Mouse (Mus musculus): Measurements from ENCODE around the gene Senp1.

Gene Senp1

DNA sequence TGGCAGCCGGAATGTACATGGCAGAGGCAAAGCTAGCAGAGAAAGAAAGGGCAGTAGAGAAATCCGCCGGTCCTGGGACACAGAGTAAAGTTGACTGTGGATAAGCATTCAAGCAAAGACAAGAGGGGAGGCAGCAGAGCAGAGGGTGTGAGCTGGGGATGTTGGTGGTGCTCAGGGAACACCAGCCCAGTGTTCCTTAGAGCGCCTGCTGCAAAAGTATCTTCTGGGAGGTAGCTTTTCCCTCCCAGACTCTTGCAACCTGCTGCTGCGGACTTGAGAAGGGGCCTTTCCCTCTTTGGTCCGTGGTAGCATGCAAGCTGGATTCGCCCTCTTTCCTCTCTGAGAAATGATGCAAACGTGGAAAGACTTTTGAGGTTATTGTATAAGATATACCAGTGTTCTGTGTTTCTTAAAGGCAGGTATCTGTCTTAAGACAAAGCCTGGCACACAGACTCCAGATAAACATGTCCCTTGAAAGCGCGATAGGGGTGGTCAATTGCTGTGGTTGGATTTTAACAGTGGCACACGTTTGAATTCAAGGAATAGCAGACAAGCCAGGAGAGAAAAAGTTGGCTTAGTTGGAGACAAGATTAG is 14.3 kb upstream of the Senp1 start:
- DNase-seq (ENCODE audit: extremely low read depth, low read depth, low spot score): no peak

GRCm38 (mm10) chr15:98107230-98107629 is 13.7 kb upstream of the Senp1 start:
- no peak for DNase-seq (ENCODE audit: extremely low read depth, low read depth, low spot score)

- no peak for DNase-seq (ENCODE audit: extremely low read depth, low read depth, low spot score)
Observed at GRCm38 (mm10) chr15:98106506-98106905, 13.0 kb upstream of the Senp1 start.

DNA sequence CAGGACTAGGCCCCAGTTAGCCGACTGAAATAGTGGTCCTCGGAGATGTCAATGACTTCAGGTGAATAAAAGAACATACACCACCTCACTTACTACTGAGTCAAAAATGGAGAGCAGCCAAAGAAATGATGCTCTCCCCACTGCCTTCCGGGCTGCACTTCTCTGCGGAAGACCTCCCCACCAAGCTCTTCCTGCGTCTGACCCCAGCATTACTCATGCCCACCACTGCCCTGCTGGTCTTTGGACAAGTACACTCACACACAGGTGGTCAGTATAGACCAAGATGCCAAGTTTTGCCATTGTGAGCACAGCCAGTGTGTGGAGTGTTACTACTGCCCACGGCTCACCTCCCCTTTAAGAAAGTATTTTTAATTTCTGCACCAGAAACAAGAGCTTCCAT is 8.9 kb upstream of the Senp1 start:
- DNase-seq (ENCODE audit: extremely low read depth, low read depth, low spot score): no peak

DNA sequence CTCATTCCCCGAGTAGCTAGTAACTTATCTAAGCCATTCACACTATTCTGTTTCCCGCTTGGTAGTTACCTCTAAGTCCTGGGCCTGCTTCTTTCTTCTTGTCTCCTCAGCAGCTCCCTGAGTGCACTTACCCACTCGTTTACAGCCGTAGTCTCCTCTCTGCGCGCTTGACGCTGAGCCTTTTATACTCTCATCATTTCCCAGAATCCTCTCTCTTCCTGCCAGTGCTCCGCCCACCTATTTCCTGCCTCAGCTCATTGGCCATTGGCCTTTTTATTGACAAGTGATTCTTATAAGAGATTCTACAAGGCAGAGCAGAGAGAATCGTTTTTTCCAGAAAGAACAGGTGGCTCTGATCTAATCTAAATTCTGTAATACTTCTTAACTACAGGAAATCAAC is 5.0 kb upstream of the Senp1 start:
- no peak for DNase-seq (ENCODE audit: extremely low read depth, low read depth, low spot score)

DNA sequence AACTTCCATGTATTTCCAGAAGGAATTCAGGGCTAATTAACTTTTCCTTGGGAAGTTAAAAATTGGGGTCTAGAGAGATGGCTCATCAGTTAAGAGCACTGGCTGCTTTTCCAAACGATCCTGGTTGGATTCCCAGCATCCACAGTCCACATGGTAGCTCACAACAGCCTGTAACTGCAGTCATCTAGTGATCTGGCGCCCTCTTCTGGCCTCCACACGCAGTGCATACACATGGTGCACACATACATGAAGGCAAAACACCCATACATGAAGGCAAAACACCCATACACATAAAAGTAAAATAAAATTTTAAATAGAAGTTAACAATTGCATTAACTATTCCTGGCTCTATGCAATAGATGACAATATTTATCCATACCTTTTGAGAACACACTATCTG is 3.4 kb upstream of the Senp1 start:
- no peak for DNase-seq (ENCODE audit: extremely low read depth, low read depth, low spot score)

DNA sequence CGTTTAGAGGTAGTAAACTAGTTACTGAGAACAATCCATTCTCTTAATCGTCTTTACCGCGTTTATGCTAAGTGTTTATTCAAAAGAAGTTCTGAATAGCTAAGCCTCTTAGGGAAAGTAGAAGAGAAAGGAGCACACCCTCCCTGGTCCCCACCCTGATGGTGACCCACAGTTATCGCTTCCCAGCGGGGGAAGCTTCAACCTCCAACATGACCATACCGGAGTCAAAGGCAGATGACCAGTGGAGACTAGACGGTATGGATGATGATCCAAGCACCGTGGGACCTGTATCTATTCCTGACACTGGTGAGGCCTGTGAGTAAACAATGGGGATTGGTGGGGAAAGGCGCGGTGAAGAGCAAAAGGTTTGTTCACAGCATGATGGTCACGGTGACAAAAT is 1.4 kb upstream of the Senp1 start:
- no peak for DNase-seq (ENCODE audit: extremely low read depth, low read depth, low spot score)

DNA sequence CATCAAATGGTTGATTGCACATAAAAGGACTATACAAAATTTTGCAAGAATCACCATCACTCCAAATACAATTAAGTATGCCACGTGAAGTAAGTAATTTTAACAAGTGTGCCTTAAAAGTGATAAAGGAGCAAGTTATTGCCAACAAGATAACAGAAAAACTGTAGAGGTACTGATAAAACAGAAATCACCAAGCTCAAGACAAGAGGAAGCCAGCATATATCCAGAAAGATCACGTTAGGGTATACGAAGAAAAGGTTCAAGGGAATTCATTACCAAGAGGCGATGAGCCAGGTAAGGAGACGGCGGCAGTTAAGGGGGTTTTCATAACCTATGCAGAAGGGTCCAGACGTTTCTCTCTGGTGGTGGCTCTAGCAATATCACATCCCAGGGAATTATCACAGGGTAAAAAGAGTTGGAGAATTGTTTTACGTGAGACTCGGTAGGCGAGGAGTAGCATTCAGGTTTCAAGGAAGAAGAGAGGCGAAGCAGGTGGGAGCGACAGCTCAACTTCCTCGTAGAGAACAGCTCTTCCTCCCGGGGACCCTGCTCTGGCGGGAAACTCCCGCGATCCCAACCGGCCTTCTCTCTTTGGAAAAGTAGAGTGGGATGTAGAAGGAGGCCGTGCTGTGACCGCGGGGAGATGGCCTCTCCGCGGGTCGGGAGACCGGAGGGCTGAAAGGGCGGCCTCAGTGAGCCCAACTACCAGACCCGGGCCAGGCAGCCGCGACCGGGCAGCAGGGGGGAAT is 998 bp downstream of the Senp1 start, which contains the start of gene Pfkm:
TSS of gene Pfkm (plus strand) at position 218 of the 749 bp plus-strand sequence.
- DNase-seq (ENCODE audit: extremely low read depth, low read depth, low spot score): no peak

DNA sequence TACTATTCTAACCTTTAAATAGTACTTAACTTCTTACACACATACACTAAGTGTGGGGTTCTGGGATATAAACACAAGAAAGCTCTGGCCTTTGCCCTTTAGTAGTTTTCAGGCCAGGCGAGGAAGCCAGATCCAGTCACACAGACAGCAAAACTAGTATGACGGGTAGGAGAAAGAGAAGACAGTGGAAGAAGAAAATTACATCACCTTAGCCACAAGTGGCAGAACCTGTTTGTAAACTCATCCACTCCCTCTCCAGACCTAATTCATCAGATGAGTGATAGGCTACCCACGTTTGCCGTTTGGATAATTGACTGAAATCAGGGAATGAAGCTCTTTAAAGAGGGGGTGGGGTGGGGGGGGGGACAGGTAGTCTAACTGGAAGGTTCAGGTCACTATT is 1.7 kb downstream of the Senp1 start:
- peak; percentile 71 for DNase-seq (ENCODE audit: extremely low read depth, low read depth, low spot score)

GRCm38 (mm10) chr15:98089421-98090183 is 3.9 kb downstream of the Senp1 start:
- DNase-seq (ENCODE audit: extremely low read depth, low read depth, low spot score): no peak

GRCm38 (mm10) chr15:98088889-98089288 is 4.7 kb downstream of the Senp1 start:
- no peak for DNase-seq (ENCODE audit: extremely low read depth, low read depth, low spot score)

- no peak for DNase-seq (ENCODE audit: extremely low read depth, low read depth, low spot score)
Observed at GRCm38 (mm10) chr15:98076901-98077300, 16.6 kb downstream of the Senp1 start.

DNA sequence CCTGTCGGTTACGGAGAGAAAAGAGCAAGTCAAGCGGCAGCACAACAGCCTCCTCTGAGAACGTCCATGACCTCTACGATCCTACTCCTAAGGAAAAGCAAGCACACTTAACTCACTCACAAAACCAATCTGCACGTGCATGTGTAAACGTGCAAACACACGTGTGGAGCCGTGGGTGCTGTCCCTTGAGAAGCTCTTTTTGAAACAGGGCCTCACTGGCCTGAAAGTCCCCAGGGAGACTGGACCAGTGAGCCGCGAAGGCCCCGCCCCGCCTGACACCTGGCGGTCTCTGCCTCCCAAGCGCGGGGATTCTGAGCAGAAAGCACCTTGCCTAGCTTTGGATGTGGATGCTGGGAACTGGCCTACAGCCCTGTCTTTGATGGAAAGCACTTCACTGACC is 18.5 kb downstream of the Senp1 start:
- DNase-seq (ENCODE audit: extremely low read depth, low read depth, low spot score): no peak

DNA sequence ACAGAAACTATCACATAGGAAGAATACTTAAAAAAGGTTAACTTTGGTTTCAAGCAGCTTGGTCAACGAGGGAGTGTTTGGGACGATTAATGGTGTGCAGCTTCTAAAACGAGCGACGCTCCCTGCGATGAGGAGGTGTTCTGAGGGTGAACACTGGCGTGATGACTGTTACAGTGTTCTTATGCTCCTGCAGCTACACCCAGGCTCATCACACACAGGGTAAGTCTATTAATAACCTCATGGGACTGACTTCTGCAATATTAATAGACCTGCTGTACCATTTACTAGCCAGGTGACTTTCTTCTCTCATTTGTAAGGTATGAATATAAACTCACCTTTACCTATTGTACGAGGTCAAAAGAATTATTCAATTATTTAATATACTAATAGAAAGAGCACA is 19.0 kb downstream of the Senp1 start:
- no peak for DNase-seq (ENCODE audit: extremely low read depth, low read depth, low spot score)

DNA sequence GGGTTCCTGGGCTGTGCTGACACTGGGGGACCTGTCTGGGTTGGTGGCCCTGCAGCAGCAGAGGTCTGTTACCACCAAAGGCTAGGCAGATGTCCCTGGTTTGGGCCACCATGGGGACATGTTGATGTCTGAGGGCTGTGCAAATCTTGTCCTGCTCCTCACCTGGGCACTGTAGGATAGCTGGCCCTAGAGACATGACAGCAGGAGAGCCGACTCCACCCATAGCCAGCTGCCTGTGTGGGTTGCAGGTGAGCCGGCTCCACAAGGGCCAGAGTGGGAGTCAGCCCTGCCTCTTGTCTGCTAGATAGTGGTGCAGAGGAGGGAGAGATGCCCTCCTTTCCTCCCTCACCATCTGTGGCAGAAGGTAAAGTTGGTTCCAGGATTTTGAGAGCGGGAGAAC is 23.2 kb downstream of the Senp1 start:
- DNase-seq (ENCODE audit: extremely low read depth, low read depth, low spot score): no peak

DNA sequence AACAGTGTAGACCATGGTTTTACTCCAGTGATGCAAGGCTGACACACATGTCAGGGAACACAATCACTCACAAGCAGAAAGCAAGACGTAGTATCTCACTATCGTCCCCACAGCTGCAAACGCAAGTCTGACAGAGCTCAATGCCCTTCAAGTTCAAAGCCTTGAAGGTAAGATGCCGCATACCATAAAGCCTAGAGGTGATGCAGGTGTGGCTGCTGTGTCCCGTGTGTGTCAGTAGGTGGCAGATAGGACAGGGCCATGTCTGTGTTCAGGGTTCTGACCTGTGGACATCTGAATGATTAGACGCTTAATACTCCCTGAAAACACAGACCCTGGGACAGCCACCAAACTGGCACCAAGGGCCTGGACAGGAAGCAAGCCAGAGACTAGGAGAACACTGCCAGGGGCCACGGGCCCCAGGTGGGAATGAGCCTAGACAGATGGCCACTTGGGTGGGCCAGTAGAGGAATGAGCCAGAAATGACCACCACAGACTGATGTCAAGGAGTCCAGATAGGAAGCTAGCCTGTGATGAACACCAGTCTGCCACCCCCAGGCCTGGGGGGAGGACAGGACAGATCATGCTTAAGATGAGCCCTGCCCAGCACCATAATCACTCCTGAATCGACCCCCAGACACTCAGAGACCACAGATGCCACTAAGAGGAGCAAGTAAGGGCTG is 23.8 kb downstream of the Senp1 start:
- no peak for DNase-seq (ENCODE audit: extremely low read depth, low read depth, low spot score)

DNA sequence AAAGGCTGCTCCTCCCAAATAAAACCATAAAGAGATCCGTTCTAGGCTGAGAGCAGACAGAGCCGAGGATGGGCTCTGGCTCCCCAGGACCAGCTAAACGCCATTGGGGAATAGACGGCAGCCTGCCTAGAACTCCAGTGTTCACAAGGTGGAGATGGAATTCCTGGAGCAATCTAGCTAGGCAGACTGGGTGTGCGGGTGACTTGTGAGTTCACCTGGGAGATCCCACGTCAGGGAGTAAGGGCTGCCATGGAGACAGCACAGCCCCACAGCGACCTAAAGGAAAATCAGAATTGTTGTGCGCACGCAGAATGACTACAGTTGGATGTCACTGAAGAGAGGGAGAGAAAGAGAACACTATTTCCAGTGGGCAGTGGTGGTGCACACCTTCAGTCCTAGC is 25.0 kb downstream of the Senp1 start:
- DNase-seq (ENCODE audit: extremely low read depth, low read depth, low spot score): no peak

DNA sequence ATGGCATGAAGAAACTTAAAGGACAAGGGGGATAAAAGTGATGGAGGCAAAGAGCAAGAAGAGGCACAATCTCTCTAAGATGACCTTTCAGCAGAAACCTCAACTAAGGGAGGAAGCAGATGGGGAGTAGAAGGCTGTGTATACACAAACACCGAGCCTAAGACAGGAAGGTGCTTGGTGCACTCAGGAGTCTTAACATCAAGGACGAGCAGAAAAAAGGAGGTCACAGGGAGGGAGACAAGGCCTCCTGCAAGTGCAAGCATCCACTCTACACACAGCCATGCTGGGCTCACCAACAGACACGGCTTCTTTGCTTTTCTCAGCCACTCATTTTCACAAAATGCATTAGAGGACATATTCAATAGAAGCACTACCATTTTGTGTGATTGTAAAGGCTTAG is 26.1 kb downstream of the Senp1 start:
- DNase-seq (ENCODE audit: extremely low read depth, low read depth, low spot score): no peak

DNA sequence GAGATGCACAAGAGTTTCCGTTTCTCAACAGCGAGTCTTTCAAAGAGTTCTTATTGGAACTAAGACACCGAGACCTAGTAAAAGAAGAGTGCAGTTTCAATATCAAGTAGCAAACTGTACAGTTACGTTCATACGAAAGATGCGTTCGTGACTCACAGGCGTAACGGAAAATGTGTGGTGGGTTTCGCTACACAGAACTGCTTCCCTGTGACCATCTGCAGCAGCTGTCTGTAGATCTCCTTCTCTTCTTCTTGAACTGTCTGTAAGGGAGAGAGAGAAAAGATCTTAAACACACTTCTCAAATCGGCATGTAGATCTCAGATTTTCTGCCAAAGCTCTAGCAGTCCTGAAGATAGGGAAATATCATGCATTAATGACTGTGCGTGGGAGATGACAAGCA is 26.9 kb downstream of the Senp1 start:
- no peak for DNase-seq (ENCODE audit: extremely low read depth, low read depth, low spot score)

DNA sequence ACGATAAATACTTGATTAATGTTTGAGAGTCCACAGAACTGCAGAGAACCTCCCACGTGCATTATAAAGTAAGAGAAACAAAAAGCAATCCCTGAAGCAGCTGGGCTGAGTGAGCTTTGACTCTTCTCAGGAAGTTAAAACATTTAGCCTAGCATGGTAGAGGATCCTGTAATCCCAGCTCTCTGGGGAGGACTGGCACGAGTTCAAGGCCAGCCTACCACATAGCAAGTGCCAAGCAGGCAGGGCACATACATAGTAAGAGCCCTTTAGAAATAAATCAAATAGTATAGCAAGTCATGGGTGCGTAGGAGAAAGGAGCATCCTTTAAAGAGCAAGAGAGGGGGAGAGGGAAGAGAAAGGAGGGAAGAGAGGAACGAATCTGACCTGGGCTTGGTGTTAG is 27.7 kb downstream of the Senp1 start:
- DNase-seq (ENCODE audit: extremely low read depth, low read depth, low spot score): no peak

DNA sequence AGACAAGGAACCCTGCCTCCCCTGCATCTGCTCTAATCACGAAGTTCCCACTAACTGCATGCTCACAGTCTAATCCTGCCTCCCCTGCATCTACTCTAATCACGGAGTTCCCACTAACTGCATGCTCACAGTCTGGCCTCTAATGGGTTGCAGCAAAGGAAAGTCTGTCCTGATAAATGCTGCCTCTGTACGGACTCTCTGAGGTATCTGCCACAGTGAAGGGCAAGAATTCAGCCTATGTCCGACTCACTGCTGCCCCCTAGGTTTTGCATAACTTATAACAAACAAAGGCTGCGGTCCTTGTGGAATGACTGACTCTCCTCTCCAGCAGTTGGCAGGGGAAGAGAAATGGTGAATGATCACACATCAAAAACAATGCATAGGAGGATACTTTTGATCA is 38.3 kb downstream of the Senp1 start:
- no peak for DNase-seq (ENCODE audit: extremely low read depth, low read depth, low spot score)

GRCm38 (mm10) chr15:98051685-98052084 is 41.9 kb downstream of the Senp1 start:
- DNase-seq (ENCODE audit: extremely low read depth, low read depth, low spot score): no peak

Measured in fat pad, adult 2 months (tissue).